Mouse (Mus musculus): ENCODE results near the gene Slc2a9.
"Not testable (repeated sequence)": the region's sequence is repeated elsewhere in the genome, so short reads cannot be mapped to it uniquely, and the experiment has no call there.

Slc2a9 gene

DNA sequence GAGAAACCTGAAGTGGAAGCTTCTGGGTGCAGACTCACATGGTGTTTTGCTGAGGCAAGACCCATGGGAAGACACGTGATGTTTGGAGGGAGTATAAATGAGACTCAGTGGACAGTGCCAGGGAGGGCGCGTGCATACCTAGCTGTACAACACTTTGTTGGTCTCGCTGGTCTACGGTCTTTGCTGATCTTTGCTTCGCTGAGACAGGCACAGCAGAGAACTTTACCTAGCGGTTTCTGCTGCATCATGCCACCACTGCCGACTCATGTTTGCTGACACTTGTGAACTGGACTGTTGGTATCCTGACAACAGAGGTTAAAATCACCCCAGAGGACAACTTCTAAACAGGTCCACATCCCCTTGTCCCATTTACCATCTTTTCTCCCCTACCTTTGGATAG lies 2.9 kb downstream of the Slc2a9 start:
- DNase-seq (ENCODE audit: low read depth, low spot score), result no peak

DNA sequence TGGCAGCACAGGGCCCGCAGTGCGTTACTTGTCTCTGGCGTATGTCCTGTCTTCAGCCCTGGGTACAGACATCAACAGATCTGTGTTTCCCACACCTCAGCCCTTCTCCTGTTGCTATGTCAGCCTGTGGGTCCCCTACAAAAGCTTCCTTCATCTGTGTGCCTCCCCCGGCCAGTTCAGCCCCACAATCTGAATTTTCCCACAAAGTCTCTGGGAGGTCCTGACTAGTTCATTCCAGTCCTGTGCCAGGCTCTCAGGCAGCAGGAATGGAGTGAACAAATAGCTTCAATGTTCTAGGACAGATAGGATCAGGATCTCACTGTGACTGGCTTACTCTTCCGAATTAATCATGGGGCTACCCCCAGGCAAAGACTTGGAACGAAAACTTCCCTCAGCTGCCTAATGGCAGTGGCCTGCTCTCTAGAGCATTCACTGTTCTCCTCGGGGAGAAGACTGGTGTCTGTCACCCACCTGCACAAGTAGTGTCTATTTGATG lies 3.6 kb downstream of the Slc2a9 start:
- no peak for DNase-seq (ENCODE audit: low read depth, low spot score)

DNA sequence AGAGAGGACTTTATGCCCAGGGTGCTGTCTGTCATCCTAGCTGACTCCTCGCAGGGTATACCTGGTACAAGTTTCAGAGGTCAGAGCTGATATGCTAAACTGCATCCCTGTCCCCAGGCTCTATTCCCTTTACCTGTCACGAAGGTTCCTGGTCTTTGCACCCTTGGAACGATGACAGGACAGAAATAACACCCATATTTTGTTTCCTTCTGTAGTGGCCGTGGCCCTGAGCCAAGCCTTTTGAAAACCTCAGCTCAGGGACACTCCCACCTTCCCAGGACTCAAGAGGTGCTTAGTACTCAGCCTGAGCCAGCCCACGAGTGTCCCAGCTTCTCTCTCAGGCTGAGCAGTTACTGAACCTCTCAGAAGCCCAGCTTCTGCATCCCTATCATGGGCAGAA lies 4.5 kb downstream of the Slc2a9 start:
- DNase-seq (ENCODE audit: low read depth, low spot score), result no peak

DNA sequence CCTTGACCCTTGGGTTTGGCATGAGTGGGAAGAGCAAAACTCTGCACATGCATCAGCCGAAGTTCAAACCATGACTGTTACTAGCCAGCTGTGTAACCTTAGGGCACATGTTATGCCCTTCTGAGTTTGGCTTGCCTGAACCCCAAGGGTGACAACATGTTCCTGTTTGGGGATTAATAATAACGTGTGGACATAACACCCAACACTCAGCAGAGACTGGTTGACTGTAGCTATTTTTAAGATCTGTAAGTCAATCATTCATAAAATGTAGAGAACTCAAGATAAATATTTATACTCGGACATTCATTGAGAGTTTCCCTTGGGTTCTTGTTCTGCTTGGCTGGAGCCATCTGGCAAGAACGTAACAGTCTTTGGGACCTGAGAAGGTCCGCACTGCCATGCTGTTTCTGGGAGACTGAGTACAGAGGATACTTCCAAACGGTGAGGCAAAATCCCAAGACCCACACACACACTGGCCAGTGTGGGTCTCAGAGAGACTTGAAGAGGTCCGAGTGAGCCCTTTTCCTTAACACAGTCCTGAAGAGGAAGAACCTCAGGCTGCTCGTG lies 6.4 kb downstream of the Slc2a9 start:
- DNase-seq (ENCODE audit: low read depth, low spot score), result no peak

DNA sequence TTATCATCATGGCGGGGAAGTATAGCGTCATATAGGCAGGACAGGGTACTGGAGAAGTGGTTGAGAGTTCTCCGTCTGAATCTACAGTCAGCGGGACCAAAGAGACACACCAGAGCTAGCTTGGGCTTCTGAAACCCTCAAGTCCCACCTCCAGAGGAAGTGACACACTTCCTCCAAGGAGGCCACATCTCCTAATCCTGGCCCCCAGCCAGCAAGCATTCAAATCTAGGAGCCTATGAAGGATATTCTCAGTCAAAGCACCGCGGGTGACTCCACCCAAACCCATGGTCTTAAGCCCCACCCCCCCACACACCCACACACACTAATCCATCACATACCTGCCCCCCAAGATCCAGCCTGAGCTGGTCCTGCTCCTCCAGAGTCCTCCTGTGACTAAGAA lies 9.1 kb downstream of the Slc2a9 start:
- no peak for DNase-seq (ENCODE audit: low read depth, low spot score)

DNA sequence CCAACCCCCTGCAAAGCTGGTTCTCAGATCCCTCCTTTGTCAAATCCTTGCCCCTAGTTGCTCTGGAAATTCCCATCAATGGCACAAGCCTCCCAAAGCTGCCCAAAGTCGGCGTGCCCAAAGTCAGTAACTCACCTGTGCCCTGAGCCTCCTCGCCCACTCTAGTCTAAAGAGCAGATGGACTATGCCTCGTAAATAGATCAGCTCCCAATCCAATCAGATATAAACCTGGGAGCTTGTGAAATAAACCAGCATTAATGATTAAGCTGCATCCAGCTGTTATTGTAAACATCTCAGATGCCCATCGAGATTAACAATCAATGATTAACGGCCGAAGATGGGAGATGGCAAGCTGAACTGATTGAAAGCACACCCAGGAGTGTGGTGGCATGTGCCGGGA lies 11.2 kb downstream of the Slc2a9 start:
- no peak for DNase-seq (ENCODE audit: low read depth, low spot score)

DNA sequence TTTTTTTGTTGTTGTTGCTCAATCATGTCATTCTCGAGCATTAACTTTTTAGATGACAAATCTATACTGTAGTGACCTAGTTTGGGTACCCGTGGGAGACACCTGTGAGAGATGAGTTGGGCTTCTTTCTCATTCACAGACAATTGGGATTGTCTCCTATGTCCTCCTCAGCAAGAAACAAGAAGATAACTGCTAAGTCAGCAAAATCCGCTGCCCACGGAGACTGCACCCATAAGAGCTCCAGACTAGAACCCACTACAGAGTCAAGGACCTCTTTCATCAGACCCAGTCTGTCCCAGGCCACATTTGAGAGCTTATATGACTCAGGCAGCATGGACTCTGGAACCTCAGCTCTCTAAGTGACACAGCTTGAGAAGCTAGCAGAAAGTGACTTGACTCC lies 13.2 kb downstream of the Slc2a9 start:
- no peak for DNase-seq (ENCODE audit: low read depth, low spot score)

DNA sequence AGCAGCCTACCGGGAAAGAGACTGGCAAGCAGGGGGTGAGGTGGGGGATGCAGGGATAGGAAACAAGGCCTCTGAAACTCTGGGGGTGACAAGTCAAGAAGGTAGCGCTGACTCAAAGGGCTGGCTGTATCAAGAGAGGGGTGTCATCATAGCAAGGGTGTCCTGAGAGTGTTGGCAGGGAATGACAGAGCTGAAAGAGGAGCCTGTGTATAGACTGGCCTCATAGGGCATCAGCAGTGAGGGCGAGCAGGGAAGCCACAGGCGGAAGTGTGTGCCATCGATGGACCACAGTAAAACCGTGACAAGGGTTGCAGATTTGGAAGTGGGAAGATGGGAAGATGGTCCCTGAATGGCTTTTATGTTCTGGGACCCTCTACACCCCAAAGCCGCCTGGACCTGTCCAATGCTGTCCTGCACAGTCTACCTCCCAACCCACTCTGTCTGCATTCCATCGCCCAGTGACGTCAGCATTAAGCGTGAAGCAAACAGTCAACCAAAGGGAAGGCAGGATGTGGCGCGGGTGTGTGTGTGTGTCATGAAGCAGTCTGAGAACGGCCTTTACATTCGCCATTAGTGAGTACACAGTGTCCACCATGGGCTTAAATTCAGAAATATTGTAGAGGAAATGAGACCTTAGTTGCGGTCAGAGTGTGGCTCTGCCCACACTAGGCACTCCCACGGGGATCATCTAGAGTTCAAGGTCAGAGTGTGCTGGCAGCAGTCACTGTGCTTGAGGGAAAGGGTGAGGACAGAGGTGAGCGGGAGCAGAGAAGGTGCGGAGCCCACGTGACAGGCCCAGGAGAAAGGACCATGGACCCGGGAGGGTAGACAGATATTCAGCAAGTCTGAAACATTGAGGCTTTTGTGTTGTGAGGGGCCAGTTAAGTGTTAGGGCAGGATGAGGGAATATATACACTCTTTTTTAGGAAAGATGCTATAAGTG lies 14.0 kb downstream of the Slc2a9 start:
- no peak for DNase-seq (ENCODE audit: low read depth, low spot score)

DNA sequence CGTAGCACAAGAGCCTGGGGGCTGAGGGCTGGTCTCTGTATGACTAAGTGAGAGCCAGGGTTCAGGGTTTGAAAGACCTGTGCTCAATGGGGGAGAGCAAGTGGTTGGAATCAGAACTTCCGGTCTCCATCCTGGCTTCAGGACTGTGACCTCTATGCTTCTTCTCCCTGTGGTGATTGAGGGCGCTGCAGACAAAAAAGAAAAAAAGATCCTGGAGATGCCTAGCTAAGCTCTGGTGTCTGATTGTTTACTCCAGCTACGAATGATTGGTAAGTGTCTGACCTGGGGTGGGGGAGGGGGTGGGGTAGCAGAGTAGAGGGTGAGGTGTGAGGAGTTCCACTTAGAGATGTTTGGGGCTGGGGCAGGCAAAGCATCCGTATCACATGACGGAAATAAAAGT lies 14.9 kb downstream of the Slc2a9 start:
- DNase-seq (ENCODE audit: low read depth, low spot score), result no peak

DNA sequence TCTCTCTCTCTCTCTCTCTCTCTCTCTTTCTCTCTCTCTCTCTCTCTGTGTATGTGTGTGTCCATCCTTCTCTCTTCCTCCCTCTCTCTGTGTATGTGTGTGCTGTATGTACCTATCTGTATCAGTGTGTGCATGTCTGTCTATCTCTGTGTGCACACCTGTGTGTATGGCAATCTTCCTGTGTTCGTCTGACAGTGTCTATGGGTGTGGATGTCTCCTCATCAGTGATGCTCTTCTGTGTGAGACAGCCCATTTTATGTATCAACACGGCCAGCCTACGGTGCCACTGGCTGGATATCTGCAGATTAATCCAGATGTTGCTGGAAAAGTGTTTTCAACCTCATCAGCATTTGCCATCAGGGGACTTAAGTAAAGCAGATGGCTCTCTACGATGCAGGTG lies 15.7 kb downstream of the Slc2a9 start:
- no peak for DNase-seq (ENCODE audit: low read depth, low spot score)

DNA sequence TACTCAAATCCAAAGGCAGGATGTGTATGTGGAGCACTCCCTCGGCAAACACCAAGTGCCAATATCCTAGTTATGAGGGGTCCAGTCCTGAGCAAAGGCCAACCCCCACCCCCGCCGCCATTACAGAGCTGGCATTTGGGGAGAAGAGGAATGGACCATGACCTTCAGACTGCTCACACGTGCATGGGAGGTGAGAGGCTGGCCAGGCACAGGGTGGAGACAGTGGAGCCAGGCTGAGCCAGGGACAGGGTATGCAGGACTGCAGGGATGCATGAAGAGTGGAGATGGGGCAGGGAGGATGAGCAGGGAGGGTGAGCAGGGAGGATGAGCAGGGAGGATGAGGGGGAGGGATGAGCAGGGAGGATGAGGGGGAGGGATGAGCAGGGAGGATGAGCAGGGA lies 17.0 kb downstream of the Slc2a9 start:
- no peak for DNase-seq (ENCODE audit: low read depth, low spot score)

DNA sequence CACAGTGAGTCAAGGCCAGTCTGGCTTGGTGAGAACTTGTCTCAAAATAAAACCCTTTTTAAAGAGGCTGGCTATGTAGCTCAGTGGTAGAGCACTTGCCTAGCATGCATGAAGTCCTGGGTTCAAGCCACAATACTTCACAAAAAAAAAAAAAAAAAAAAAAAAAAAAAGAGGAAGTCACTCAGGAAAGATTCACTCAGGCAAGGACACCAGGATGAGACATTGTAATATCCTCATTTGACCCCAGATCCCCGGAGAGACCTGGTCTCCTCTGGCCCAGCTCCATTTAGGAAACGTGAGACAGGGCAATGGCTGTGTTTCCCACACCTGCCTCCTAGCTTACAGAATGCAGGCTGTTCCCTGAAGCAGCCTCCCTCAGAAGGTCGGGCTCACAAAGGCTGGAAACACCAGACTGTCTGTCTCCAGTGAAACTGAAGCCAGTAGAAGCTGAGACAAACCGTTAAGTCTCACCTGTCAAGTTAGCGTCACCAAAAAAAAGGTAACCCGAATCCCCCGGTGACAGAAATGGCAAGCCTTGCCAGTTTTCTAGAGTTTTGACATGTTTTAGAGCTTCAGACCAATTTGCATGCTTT lies 19.3 kb downstream of the Slc2a9 start:
- DNase-seq (ENCODE audit: low read depth, low spot score), result no peak

DNA sequence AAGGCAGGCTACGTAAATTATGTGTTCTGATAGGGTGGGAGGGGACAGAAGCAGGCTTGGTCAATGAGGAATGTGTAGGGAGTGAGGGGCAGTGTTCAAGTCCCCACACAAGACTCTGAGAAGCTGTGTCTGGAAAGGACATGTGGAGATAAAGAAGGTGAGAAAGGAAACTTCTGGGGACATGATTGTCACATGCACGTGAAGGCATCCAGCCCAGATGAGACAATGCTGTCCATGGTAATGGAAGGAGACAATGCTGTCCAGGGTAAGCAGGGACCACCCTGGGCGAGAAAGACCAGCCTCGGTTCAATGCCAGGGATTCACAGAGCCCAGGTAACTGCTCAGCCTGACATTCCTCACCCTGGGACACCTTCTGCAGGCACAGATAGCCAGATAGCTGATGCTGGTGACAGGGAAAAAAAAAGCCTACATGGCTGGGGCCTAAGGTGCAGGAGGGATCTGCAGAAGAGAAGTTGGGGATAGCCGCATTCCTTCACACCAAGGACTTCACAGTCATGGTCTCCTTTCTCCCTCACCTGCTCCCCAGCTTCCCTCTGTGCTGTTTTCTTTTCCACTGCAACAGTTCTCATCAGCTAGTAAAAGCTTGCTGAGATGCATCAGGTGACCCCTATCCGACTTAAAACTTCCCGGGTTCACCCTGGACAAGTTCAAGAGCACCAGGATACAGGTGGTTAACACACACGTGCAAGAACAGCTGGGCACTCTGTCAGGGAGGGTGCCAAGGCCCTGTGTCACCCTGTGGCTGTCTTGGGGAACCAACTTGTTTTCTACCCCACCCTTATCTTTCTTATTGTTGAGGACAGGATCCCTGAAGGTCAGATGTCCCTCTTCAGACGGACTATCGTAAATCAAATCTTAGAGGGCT lies 21.9 kb downstream of the Slc2a9 start:
- DNase-seq (ENCODE audit: low read depth, low spot score), result no peak

DNA sequence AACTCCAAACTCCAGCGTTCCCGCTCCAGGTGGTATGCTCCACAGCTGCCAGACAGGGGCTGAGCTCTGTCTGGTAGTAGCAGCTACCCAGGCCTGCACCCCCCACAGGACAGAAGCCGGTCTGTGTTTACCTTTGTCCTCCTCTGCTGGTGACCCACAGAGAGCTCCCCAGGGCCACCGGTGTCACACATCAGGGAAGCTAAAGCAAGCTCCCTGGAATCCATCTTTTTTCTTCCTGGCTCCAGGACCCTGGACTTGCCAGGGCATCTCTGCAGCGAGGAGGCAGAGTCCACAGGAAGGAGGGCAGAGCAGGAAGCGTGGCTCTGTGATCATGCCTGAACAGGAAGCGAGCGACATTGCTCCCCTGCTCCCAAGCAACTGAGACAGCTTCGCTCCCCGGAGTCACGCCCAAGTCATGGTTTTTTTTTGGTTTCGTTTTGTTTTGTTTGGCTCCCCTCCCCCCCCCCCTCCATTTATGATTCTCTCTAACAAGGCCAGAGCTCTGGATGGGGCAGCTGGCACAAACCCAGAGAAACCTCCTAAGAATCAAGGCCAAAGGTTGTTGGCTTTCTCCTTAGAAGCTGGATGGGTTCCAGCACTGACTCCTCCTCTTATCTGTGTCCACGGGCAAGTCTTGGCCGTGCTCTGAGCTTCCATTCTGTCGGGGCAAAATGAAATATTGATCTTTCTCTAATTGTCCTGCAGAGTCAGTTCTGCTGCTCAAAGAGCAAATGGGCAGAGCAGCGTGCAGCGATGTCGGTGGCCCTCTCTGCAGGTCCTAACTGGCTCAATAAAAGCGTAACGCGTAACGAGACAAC lies 22.8 kb downstream of the Slc2a9 start:
- DNase-seq (ENCODE audit: low read depth, low spot score), result no peak

DNA sequence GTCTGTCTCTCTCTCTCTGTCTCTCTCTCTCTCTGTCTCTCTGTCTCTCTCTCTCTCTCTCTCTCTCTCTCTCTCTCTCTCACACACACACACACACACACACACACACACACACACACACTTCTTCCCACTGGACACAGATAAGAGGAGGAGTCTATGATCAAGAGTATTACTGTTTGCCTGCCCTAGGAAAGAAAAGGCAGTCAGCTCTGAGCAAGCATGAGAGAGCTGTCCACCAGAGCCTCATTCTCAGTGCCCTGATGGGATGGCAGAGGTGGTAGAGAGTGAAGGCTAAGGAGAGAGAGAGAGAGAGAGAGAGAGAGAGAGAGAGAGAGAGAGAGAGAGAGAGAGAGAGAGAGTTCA lies 23.4 kb downstream of the Slc2a9 start:
- DNase-seq (ENCODE audit: low read depth, low spot score), result not testable (repeated sequence)

DNA sequence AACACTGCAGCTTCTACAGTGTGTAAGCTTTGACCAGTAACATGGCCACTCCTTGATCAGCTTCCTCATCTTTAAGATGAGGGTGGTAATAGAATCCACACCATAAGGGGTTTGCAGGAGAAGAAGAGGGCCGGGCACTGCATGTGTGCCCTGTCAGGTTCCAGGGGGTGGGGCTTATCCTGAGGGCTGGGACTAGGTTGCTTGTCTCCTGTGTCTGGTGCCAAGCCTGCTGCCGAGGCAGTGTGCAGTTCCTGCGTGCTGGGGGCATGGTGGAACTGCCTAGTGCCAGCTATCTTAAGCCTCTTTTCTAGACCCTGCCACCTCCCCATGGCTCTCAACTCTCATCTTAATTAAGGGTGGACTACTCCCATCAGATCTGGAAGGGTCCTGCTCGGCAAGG lies 23.9 kb downstream of the Slc2a9 start:
- no peak for DNase-seq (ENCODE audit: low read depth, low spot score)

DNA sequence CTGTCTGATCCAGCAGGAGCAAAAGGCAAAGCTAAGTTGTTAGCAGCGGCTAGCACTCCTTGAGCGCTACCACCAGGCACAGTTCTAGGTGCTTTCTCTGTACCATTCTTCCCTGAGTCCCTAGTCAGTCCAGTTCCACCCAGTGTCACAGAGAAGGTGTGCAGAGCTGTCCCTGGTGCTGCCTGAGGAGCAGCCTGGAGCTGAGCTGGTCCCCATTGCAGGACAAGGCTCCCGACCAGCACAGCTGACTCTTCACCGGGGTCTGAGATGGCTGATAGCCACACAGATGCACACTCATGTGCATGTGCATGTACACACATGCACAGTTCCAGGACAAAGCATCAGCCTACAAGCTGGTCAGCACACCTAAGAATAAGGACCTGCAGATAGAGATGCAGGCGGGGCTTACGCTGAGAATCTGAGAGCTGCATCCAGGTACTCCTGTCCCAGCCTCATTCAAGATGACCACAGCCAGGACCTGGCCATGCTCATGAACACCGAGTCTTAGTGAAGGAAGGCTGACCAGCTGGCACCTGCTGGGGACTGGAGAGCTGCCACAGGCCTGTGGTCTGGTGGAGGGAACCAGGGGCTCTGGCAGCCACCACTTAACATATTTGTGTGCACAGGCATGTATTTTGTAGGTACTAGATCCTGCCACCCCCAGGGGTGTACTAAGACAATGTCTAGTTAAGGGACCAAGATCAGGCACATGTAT lies 25.1 kb downstream of the Slc2a9 start:
- DNase-seq (ENCODE audit: low read depth, low spot score), result no peak

DNA sequence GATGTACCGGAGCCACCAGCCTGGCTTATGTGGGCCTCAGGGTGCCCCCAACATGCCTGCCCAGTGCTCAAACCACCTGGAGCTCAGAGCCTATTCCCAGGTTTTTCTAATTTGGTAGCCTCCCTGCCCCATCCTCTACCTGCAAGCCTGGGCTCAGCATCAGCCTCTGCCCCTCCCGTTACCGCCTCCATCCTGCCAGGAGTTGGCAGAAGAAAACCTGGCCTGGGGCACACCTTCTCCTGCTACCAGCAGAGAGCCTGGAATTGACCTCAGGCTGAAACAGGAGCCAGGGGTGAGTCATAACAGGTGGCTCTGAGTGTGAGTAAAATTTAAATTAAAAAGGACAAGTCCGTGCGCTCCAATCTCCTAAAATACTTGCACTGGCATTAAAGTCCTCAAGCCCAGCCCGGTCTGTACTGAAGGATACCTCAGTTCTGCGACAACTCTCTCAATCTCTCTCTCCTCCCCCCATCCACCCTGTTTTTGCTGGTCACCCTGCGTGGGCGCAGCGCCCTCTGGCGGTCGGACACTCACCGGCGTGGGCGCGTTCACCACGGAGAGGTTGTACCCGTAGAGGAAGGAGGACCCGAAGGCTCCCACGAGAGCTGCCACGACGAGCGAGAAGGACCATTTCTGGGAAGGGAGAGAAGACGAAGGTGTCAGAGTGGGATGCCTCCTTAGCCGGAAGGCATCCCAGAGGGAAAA lies 25.9 kb downstream of the Slc2a9 start:
- no peak for DNase-seq (ENCODE audit: low read depth, low spot score)

DNA sequence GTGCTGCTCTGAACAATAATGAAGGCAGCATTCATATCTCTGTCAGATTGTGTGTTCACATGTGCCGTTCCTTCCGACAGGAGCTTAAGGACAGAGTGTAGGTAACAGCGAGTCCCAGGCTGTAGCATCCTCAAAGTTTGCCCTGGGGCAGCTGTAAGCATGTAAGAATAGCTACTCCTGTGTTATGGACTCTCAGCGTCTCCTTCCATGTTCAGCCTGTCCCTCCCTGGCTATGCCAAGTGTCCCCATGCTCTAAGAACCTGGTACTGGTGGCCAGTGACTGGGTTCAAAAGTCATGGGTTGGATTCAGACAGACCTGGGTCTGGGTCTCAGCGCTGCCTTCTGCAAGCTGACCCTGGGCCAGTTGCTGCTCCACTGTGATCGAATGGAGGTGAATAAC lies 32.1 kb downstream of the Slc2a9 start:
- DNase-seq (ENCODE audit: low read depth, low spot score), result no peak
